Mouse (Mus musculus): ENCODE measurements at regions not wholly inside any gene's neighbourhood (a gene's known extent, or its start where the extent isn't known, plus 50 kb on each side); places are given as distances from the start of the nearest gene placed in this dataset.
A peak's percentile ranks its signal among the peaks of the same experiment; 100 is the strongest.

DNA sequence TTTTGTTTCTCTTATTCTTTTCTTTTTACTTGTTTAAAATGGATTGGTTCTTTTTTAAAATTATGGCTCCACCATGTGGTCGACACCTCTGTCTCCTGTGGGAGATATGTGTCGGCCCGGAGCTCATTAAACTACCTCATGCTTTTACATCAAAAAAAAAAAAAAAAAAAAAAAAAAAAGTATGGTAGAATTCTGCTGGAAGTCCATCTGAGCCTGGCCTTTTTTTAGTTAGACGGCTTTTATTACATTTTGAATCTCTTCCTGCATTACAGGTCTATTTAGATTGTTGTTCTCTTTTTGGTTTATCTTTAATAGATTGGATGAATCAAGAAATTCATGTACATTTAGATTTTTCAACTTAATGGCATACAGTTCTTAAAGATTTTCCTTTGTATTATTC, 350.8 kb upstream of the Ascc3 start:
- 86% methylated on average over 4 of the region's 4 CpGs for WGBS
- Histone ChIP-seq H3K9ac (ENCODE audit: low read length) (no peak overlapping the region), H3K4me2 (no peak overlapping the region), H3K4me1 (ENCODE audit: control insufficient read depth, insufficient read depth, low read length) (no peaks in the 10 kb centered on the region), H3K9me3 (ENCODE audit: control insufficient read depth, low read length) (no peaks in the 10 kb centered on the region), H3K27me3 (ENCODE audit: control insufficient read depth, insufficient read depth, low read length) (no peaks in the 10 kb centered on the region), H3K4me3 (ENCODE audit: low read depth, low read length) (no peak overlapping the region), H3K27ac (ENCODE audit: low read depth, low read length) (no peak overlapping the region), H3K36me3 (ENCODE audit: control insufficient read depth, insufficient read depth, low read length) (no peaks in the 10 kb centered on the region)
- DNase-seq (ENCODE audit: low spot score, missing footprints) (no peak), ATAC-seq (ENCODE audit: low FRiP score) (no peak)

DNA sequence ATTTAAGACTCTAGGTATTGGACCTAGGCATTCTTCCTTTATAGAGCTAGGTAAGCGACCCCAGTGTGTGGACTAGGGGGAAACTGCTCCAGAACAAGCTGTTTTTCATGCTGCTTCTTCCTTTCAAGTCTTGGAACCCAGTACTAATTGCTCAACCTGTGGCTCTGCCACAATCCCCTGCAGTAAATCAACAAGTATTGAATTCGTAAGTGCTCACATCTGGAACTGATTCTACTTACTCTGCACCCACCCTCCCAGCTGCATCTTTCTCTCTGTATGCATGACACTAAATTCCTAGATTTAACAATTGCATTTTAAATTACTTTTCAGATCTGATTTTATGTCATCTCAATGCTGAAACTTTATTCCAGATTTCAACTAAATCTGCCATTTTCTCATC, 388.9 kb upstream of the Ascc3 start:
- DNase-seq (ENCODE audit: low spot score, missing footprints) (no peak), ATAC-seq (ENCODE audit: low FRiP score) (no peak)
- WGBS = 70% methylated on average over 2 of the region's 2 CpGs
- no peak overlapping the region for H3K27ac ChIP-seq (ENCODE audit: low read depth, low read length)
- H3K4me1 ChIP-seq (ENCODE audit: control insufficient read depth, insufficient read depth, low read length) = no peaks in the 10 kb centered on the region
- H3K27me3 ChIP-seq (ENCODE audit: control insufficient read depth, insufficient read depth, low read length) = no peaks in the 10 kb centered on the region
- H3K9ac ChIP-seq (ENCODE audit: low read length) = no peak overlapping the region
- no peaks in the 10 kb centered on the region for H3K36me3 ChIP-seq (ENCODE audit: control insufficient read depth, insufficient read depth, low read length)
- no peak overlapping the region for H3K4me2 ChIP-seq
- H3K4me3 ChIP-seq (ENCODE audit: low read depth, low read length) = no peak overlapping the region
- no peaks in the 10 kb centered on the region for H3K9me3 ChIP-seq (ENCODE audit: control insufficient read depth, low read length)

DNA sequence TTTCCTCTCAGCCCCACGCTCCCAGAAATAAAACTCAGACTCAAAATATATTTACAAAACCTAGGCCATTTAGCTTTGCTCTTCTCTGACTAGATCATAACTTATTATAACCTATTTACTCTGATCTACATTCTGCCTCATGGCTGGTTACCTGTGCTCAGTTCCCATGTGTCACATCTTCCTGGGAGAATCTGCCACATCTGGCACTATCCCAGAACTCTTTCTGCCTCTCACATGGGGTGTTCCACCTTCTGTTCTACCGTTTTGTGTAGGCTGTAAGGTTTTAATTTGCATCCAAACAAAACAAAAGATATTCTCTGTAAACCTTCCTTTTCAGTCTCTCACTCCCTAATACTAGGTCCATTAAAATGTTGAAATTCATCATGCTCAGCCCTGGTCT, 390.8 kb upstream of the Ascc3 start:
- WGBS = 59% methylated on average over 2 of the region's 2 CpGs
- no peak for ATAC-seq (ENCODE audit: low FRiP score)
- H3K4me2 ChIP-seq = no peak overlapping the region
- no peaks in the 10 kb centered on the region for H3K36me3 ChIP-seq (ENCODE audit: control insufficient read depth, insufficient read depth, low read length)
- no peak for DNase-seq (ENCODE audit: low spot score, missing footprints)
- no peaks in the 10 kb centered on the region for H3K27me3 ChIP-seq (ENCODE audit: control insufficient read depth, insufficient read depth, low read length)
- H3K4me3 ChIP-seq (ENCODE audit: low read depth, low read length) = no peak overlapping the region
- no peaks in the 10 kb centered on the region for H3K4me1 ChIP-seq (ENCODE audit: control insufficient read depth, insufficient read depth, low read length)
- H3K9ac ChIP-seq (ENCODE audit: low read length) = no peak overlapping the region
- no peak overlapping the region for H3K27ac ChIP-seq (ENCODE audit: low read depth, low read length)
- no peaks in the 10 kb centered on the region for H3K9me3 ChIP-seq (ENCODE audit: control insufficient read depth, low read length)

DNA sequence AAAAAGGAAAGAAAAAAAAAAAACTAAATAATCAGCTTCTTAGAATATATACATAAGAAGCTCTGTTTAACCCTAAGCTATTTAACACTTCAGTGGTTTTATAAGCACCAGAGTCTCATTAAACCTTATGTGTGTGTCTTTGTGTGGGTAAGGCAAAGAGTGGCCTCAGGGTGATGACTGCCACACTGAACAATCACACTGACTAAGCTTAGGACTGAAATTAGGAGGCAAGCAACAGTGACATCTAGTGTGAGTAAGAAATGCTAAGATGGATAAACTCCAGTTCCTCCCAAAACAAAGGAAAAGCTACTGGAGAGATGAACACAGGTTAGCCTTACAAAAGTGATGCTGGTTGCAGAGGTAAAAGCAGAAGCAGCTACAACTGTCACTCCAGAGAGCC, 392.6 kb upstream of the Ascc3 start:
- ATAC-seq (ENCODE audit: low FRiP score) (peak; percentile 77), DNase-seq (ENCODE audit: low spot score, missing footprints) (no peak)
- Histone ChIP-seq H3K9me3 (ENCODE audit: control insufficient read depth, low read length) (no peaks in the 10 kb centered on the region), H3K27me3 (ENCODE audit: control insufficient read depth, insufficient read depth, low read length) (no peaks in the 10 kb centered on the region), H3K36me3 (ENCODE audit: control insufficient read depth, insufficient read depth, low read length) (no peaks in the 10 kb centered on the region), H3K27ac (ENCODE audit: low read depth, low read length) (no peak overlapping the region), H3K9ac (ENCODE audit: low read length) (no peak overlapping the region), H3K4me2 (no peak overlapping the region), H3K4me1 (ENCODE audit: control insufficient read depth, insufficient read depth, low read length) (no peaks in the 10 kb centered on the region), H3K4me3 (ENCODE audit: low read depth, low read length) (no peak overlapping the region)

- Histone ChIP-seq H3K9me3 (ENCODE audit: control insufficient read depth, low read length) (no peaks in the 10 kb centered on the region), H3K27me3 (ENCODE audit: control insufficient read depth, insufficient read depth, low read length) (no peaks in the 10 kb centered on the region), H3K4me3 (ENCODE audit: low read depth, low read length) (no peak overlapping the region), H3K27ac (ENCODE audit: low read depth, low read length) (no peak overlapping the region), H3K4me2 (no peak overlapping the region), H3K36me3 (ENCODE audit: control insufficient read depth, insufficient read depth, low read length) (no peaks in the 10 kb centered on the region), H3K9ac (ENCODE audit: low read length) (no peak overlapping the region), H3K4me1 (ENCODE audit: control insufficient read depth, insufficient read depth, low read length) (no peaks in the 10 kb centered on the region)
- WGBS = 70% methylated on average over 5 of the region's 5 CpGs
- DNase-seq (ENCODE audit: low spot score, missing footprints) (no peak), ATAC-seq (ENCODE audit: low FRiP score) (0 out of 2 replicates have a peak, but pooled peaks have one; percentile 15)
These were observed 394.5 kb upstream of the Ascc3 start for GRCm38 (mm10) chr10:50197897-50198538.

- ATAC-seq (ENCODE audit: low FRiP score) (no peak), DNase-seq (ENCODE audit: low spot score, missing footprints) (no peak)
- Histone ChIP-seq H3K36me3 (ENCODE audit: control insufficient read depth, insufficient read depth, low read length) (no peaks in the 10 kb centered on the region), H3K9ac (ENCODE audit: low read length) (no peak overlapping the region), H3K4me1 (ENCODE audit: control insufficient read depth, insufficient read depth, low read length) (no peaks in the 10 kb centered on the region), H3K27me3 (ENCODE audit: control insufficient read depth, insufficient read depth, low read length) (no peaks in the 10 kb centered on the region), H3K4me3 (ENCODE audit: low read depth, low read length) (no peak overlapping the region), H3K27ac (ENCODE audit: low read depth, low read length) (no peak overlapping the region), H3K9me3 (ENCODE audit: control insufficient read depth, low read length) (no peaks in the 10 kb centered on the region), H3K4me2 (no peak overlapping the region)
- WGBS = 77% methylated on average over 4 of the region's 4 CpGs
These were observed 401.7 kb upstream of the Grik2 start for GRCm38 (mm10) chr10:50190276-50190675.

GRCm38 (mm10) chr10:50169116-50169515, 380.6 kb upstream of the Grik2 start:
- no peak for ATAC-seq (ENCODE audit: low FRiP score)
- Histone ChIP-seq H3K4me3 (ENCODE audit: low read depth, low read length) (no peak overlapping the region), H3K4me2 (no peak overlapping the region), H3K27ac (ENCODE audit: low read depth, low read length) (no peak overlapping the region), H3K9me3 (ENCODE audit: control insufficient read depth, low read length) (no peaks in the 10 kb centered on the region), H3K36me3 (ENCODE audit: control insufficient read depth, insufficient read depth, low read length) (no peaks in the 10 kb centered on the region), H3K4me1 (ENCODE audit: control insufficient read depth, insufficient read depth, low read length) (no peaks in the 10 kb centered on the region), H3K27me3 (ENCODE audit: control insufficient read depth, insufficient read depth, low read length) (no peaks in the 10 kb centered on the region), H3K9ac (ENCODE audit: low read length) (no peak overlapping the region)
- no peak for DNase-seq (ENCODE audit: low spot score, missing footprints)
- WGBS = 72% methylated on average over 6 of the region's 6 CpGs

GRCm38 (mm10) chr10:50138351-50138750, 349.8 kb upstream of the Grik2 start:
- H3K9me3 ChIP-seq (ENCODE audit: control insufficient read depth, low read length) = no peaks in the 10 kb centered on the region
- no peak for ATAC-seq (ENCODE audit: low FRiP score)
- 77% methylated on average over 1 of the region's 1 CpGs for WGBS

GRCm38 (mm10) chr10:50137783-50138182, 349.2 kb upstream of the Grik2 start:
- no peak for DNase-seq (ENCODE audit: low spot score, missing footprints)

More at GRCm38 (mm10) chr10:50138351-50138750, 349.8 kb upstream of the Grik2 start:
- H3K4me3 ChIP-seq (ENCODE audit: low read depth, low read length) = no peak overlapping the region
- no peak overlapping the region for H3K27ac ChIP-seq (ENCODE audit: low read depth, low read length)
- H3K4me2 ChIP-seq = no peak overlapping the region
- no peaks in the 10 kb centered on the region for H3K27me3 ChIP-seq (ENCODE audit: control insufficient read depth, insufficient read depth, low read length)
- H3K9ac ChIP-seq (ENCODE audit: low read length) = no peak overlapping the region
- no peaks in the 10 kb centered on the region for H3K36me3 ChIP-seq (ENCODE audit: control insufficient read depth, insufficient read depth, low read length)
- no peak for DNase-seq (ENCODE audit: low spot score, missing footprints)
- H3K4me1 ChIP-seq (ENCODE audit: control insufficient read depth, insufficient read depth, low read length) = no peaks in the 10 kb centered on the region

More at GRCm38 (mm10) chr10:50137783-50138182, 349.2 kb upstream of the Grik2 start:
- H3K27ac ChIP-seq (ENCODE audit: low read depth, low read length) = no peak overlapping the region
- WGBS = 85% methylated on average over 7 of the region's 7 CpGs
- no peak overlapping the region for H3K9ac ChIP-seq (ENCODE audit: low read length)
- no peak for ATAC-seq (ENCODE audit: low FRiP score)
- no peak overlapping the region for H3K4me2 ChIP-seq
- H3K4me3 ChIP-seq (ENCODE audit: low read depth, low read length) = no peak overlapping the region
- H3K27me3 ChIP-seq (ENCODE audit: control insufficient read depth, insufficient read depth, low read length) = no peaks in the 10 kb centered on the region
- H3K4me1 ChIP-seq (ENCODE audit: control insufficient read depth, insufficient read depth, low read length) = no peaks in the 10 kb centered on the region
- no peaks in the 10 kb centered on the region for H3K36me3 ChIP-seq (ENCODE audit: control insufficient read depth, insufficient read depth, low read length)
- H3K9me3 ChIP-seq (ENCODE audit: control insufficient read depth, low read length) = no peaks in the 10 kb centered on the region
